Mouse (Mus musculus): ENCODE measurements at regions not wholly inside any gene's neighbourhood (a gene's known extent, or its start where the extent isn't known, plus 50 kb on each side); places are given as distances from the start of the nearest gene placed in this dataset.

GRCm38 (mm10) chr13:25868923-25869322 lies 598.6 kb upstream of the Nrsn1 start:
- DNase-seq = no peak

- no peak for DNase-seq
Measured at GRCm38 (mm10) chr13:25858207-25858606, 587.9 kb upstream of the Nrsn1 start.

- no peak for DNase-seq
Measured at GRCm38 (mm10) chr13:25857569-25857968, 587.3 kb upstream of the Nrsn1 start.

- no peak for DNase-seq
Measured at GRCm38 (mm10) chr13:25857096-25857495, 586.8 kb upstream of the Nrsn1 start.

- no peak for DNase-seq
Measured at GRCm38 (mm10) chr13:25856549-25856948, 586.2 kb upstream of the Nrsn1 start.

GRCm38 (mm10) chr13:25848156-25848555 lies 577.9 kb upstream of the Nrsn1 start:
- no peak for DNase-seq

- no peak for DNase-seq
Measured at GRCm38 (mm10) chr13:25838237-25838636, 567.9 kb upstream of the Nrsn1 start.

- no peak for DNase-seq
Measured at GRCm38 (mm10) chr13:25829146-25829924, 559.0 kb upstream of the Nrsn1 start.

- no peak for DNase-seq
Measured at GRCm38 (mm10) chr13:25808564-25809253, 538.4 kb upstream of the Nrsn1 start.

GRCm38 (mm10) chr13:25793216-25793803 lies 523.0 kb upstream of the Nrsn1 start:
- no peak for DNase-seq

GRCm38 (mm10) chr13:25781161-25781560 lies 510.9 kb upstream of the Nrsn1 start:
- no peak for DNase-seq

- no peak for DNase-seq
Measured at GRCm38 (mm10) chr13:25777706-25778105, 507.4 kb upstream of the Nrsn1 start.

- no peak for DNase-seq
Measured at GRCm38 (mm10) chr13:25774586-25775182, 504.4 kb upstream of the Nrsn1 start.

- no peak for DNase-seq
Measured at GRCm38 (mm10) chr13:25754515-25755105, 484.3 kb upstream of the Nrsn1 start.

GRCm38 (mm10) chr13:25751409-25751777 lies 481.1 kb upstream of the Nrsn1 start:
- no peak for DNase-seq

- DNase-seq = no peak
Measured at GRCm38 (mm10) chr13:25750460-25751408, 480.4 kb upstream of the Nrsn1 start.

GRCm38 (mm10) chr13:25738601-25739000 lies 468.3 kb upstream of the Nrsn1 start:
- no peak for DNase-seq

- DNase-seq = no peak
Measured at GRCm38 (mm10) chr13:25729327-25729892, 459.1 kb upstream of the Nrsn1 start.

- DNase-seq = no peak
Measured at GRCm38 (mm10) chr13:25727504-25728095, 457.3 kb upstream of the Nrsn1 start.

GRCm38 (mm10) chr13:25722595-25723525 lies 452.6 kb upstream of the Nrsn1 start:
- no peak for DNase-seq

Measured in thymus, postnatal 36 days (tissue).